Mouse (Mus musculus) retina, adult 2 months (tissue): ENCODE measurements around the gene Ndufaf8.

ENCODE experiments used
- DNase-seq: peaks from one replicate; pipeline ENCODE4 v3.0.0-alpha.2; 2012; ENCODE audit warnings: low read depth, low spot score

The Ndufaf8 gene

DNA sequence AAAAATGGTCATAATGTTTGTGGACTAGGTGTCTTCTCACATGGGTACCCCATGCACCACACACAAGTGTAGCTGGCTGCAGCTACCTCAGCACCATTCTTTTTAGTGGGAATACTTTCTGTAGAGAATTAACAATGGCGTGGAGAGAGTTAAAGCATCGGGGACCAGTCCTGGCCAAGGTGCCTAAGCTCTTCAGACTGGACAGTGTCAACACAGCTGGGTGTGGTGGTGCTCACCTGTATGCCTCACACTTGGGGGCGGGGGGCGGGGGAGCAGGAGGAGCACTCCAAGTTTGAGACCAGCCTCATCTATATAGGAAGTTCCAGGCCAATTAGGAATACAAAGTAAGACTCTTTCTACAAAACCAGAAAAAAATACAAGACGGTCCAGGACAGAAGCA, 35.4 kb downstream of the Ndufaf8 start:
- DNase-seq, result no peak

- DNase-seq, result no peak
Observed at GRCm38 (mm10) chr11:120134847-120135530, 36.3 kb downstream of the Ndufaf8 start.

DNA sequence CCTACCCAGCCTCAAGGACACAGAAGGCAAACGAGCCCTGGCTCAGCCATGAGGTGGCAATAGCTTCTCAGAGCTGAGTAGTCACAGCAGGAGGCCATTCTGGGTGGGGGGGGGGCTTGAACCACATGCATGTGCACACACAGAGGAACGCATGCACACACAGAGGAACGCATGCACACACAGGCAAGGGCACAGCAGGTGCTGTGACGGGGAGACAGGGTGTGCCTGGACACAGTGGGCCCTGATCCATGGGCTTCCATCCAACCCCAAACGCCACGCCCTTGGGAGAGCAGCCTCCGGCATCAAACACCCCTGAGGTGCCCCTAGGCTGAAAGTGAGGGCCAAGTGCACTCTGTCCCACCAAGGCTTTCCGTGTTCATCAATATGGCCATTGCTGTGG, 37.5 kb downstream of the Ndufaf8 start:
- no peak for DNase-seq

DNA sequence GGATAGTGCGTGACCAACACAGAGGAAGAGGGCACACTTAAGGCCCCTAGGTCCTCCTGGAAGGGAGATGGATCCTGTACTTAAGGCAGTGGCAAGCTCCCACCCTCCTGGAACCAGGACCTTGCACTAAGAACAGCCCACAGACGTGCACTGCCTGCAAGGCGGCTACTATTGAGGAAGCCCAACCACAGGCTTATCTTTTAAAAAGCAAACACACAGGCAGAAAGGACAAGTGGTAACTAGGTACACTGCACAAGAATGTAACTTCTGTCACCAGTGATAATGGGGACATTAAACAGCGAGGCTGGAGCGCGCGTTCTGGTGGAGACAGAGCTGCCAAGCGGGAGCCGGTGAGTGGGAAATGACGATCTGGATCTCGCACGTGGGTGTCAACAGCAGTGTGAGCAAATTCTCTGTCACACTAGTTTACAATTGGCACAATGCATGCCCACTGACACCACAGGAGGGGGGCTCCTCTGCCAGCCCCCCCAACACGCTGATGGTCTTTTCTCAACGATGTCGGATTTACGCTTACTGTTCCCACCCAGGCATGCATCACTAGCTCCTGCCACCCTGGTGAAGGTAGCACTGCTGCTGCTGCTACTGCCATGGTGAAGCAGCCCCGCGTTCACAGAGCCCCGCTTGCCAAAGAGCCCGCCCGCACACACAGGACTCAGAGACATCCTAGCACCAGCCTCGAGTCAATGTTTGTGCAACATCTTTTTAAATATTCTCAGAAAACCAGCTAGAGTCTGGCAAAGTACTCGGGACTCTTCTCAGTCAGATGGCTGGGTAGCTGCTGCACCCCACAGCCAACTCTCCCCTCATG, 38.3 kb downstream of the Ndufaf8 start:
- DNase-seq, result no peak

DNA sequence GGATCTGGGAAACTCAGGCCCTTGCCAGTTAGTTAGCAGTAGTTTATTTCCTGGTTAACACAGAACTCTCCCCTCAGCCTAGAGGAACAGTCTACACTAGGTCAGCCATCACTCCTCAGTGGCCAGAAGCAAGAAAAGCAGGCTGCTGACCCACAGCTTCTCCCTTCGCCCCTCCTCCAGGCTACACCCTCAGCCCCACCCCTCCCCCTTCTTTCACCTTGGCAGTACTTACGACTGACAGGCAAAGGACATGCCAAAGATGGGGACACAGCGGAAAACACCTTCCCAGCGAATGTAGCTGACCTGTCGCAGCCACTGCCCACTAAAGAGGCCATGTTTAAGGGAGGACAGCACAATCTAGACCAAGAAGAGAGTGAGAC, 38.9 kb downstream of the Ndufaf8 start:
- no peak for DNase-seq

- DNase-seq, result no peak
Observed at GRCm38 (mm10) chr11:120139309-120139731, 40.6 kb downstream of the Ndufaf8 start.

GRCm38 (mm10) chr11:120140255-120140654, 41.5 kb downstream of the Ndufaf8 start:
- DNase-seq, result no peak

GRCm38 (mm10) chr11:120142601-120143051, 43.9 kb downstream of the Ndufaf8 start:
- no peak for DNase-seq

GRCm38 (mm10) chr11:120143708-120144497, 45.2 kb downstream of the Ndufaf8 start:
- no peak for DNase-seq

DNA sequence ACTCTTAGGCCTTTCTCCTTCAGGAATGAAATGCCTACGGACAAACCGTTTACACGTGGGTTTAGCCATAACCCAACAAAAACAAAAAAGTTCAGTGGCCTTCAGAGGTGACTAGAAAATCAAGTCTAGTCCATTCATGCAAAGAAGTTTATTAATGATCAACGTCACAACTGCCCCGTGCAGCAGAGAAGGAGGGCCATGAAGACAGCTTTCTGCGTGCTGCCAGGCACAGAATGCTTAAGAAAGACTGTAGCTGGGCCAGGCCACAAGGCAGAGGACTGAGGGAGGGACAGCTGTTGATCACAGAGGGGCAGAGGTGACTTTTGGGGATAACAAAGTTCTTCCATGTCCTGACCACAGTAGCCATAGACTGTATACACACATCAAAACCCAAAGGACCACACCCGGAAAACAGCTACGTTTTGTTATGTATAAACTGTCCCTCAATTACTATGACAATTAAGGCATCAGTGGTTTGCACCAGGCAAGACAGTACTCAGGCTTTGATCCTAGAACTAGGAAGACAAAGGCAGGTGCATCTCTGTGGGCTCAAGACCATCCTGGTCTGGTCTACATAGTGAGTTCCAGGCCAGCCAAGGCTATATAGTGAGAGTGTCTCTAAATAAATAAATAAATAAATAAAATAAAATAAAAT, 49.6 kb downstream of the Ndufaf8 start:
- DNase-seq, result no peak

GRCm38 (mm10) chr11:120149510-120150200, 50.9 kb downstream of the Ndufaf8 start:
- DNase-seq, result no peak
